Mouse (Mus musculus) bone marrow, adult 2 months (tissue): ENCODE results near the gene Chadl.

Source experiments
- CTCF ChIP-seq: fragments of 200-500 bp; IDR thresholded peaks from 2 replicates; pipeline ENCODE4 v1.5.1; 2011; ENCODE audit warnings: low read length, control low read depth; ENCODE audit not compliant: control insufficient read depth, insufficient read depth
- POLR2A ChIP-seq: fragments of 200-500 bp; IDR thresholded peaks from 2 replicates; pipeline ENCODE4 v1.6.1; 2011; ENCODE audit warnings: low read depth, mild to moderate bottlenecking, control low read depth, low read length, borderline replicate concordance; ENCODE audit not compliant: control insufficient read depth

- TF ChIP-seq POLR2A (no peak), CTCF (no peak)
Observed at GRCm38 (mm10) chr15:81745601-81746114, 48.6 kb upstream of the Chadl start.
